Mouse (Mus musculus) embryonic fibroblast, embryonic 13.5 days (primary cell): ENCODE measurements around the gene Ulk1. TPM values are rescaled to one million over a fixed set of nuclear protein-coding genes. Genes with fewer than 3 reads are reported as not detected.

Experiments used
- H3K27ac ChIP-seq: 2 replicates; pipeline ENCODE4 v1.5.1; 2012; ENCODE audit warnings: low read length, control low read depth, inconsistent platforms; ENCODE audit not compliant: insufficient read depth
- H3K4me1 ChIP-seq: 2 replicates; pipeline ENCODE4 v1.6.1; 2011; ENCODE audit warnings: low read length; ENCODE audit not compliant: control insufficient read depth, insufficient read depth
- H3K4me3 ChIP-seq: 2 replicates; pipeline ENCODE4 v1.5.1; 2011; ENCODE audit warnings: mild to moderate bottlenecking, control low read depth, low read length; ENCODE audit not compliant: insufficient read depth
- CTCF ChIP-seq: IDR thresholded peaks from 2 replicates; pipeline ENCODE4 v1.5.1; 2011; ENCODE audit warnings: mild to moderate bottlenecking, control low read depth, low read length, moderate library complexity, borderline replicate concordance; ENCODE audit not compliant: insufficient read depth
- POLR2A ChIP-seq: IDR thresholded peaks from 2 replicates; pipeline ENCODE4 v1.6.1; 2011; ENCODE audit warnings: low read depth, mild to moderate bottlenecking, control low read depth, low read length, moderate library complexity
- polyA plus RNA-seq: library from polyadenylated mRNA; stranded (reverse); fragments of >200 nt; gene quantifications from 2 replicates; pipeline ENCODE4 v1.2.4, GENCODE M21; 2011; ENCODE audit warnings: low read depth; ENCODE audit not compliant: missing spikeins, insufficient read length

Gene Ulk1
- polyA plus RNA-seq, 1 experiment, result 22.3 TPM

DNA sequence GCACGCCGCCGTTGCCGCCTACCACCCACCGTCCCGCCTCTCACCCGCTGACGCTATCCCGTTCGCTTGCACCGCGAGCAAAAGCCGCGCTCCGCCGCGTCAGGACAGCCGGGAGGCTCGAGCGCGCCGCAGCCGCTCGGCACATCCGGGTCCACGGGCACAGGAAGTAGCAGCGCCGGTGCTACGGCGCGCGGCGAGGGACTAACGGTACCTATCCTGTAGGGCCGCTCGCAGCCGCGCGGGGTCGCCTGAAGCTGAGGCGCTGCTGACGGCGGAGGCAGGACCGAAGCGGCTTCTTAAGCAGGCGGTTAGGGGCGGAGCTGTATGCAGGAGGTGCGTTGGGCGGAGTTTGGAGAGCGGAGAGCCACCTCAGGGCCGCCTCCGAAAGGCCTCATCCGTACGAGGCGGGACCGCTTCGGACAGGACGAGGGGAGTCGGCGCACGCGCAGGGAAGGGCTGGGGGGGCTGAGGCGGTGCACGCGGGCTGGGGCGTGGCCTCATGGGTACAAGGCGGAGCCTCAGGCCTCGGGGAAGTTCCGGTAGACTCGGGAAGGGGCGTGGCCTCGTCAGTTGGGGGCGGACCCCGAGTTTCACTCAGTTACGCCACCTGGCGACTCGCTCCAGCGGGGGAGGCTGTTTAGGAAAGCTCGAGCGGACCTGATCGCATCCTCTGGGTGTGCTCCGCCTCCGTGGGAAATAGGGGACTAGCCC, 39.3 kb downstream of the Ulk1 start, which contains the start of gene Ep400:
Gene Ep400, minus strand, starts transcription at position 270 of the 711 bp plus-strand sequence.
- H3K4me3 ChIP-seq, result peak within 1 kb of the TSS; percentile 93
- H3K4me1 ChIP-seq, result peaks cover 3% of the 10 kb centered on the region; the same call in 1 of the 2 replicates
- peak within 1 kb of the TSS; percentile 79 for H3K27ac ChIP-seq
- TF ChIP-seq POLR2A (peak; percentile 92), CTCF (peak; percentile 66)

DNA sequence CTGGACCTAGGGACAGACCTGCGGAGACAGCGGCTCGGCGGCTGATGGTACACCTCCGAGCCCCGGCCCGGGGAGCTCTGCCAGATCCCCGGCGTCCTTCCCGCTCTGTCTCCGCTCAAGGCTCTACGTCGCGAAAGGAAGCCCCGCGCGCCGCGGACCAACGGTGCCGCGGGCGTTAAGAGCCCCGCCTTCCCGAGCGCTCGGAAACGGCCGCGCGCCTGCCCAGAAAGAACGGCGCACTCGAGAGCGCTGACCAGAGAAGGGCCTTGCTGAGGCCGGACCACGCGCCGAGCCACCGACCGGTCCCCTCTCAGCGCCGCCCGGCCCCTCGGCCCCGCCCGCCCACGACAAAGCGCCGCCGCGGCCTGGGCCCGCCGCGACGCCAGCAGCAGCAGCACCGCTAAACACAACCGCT, 39.9 kb downstream of the Ulk1 start:
- no peak for TF ChIP-seq CTCF
- no peak for TF ChIP-seq POLR2A

DNA sequence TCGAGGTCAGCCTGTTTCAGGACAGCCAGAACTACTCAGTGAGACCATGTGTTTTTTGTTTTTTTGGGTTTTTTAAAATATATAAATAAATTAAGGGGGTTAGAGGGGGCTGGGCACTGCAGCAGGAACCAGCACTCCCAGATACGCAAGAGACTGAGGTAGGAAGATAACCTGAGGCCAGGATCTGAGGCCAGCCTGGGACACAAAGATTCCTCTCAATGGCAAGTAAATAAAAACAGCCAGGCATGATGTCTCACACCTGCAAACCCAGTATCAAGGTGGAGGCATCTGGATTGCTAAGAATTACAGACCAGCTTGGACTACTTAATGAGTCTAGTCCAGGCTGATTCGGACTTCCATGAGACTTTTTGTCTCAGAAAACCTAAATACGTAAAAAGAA, 40.6 kb downstream of the Ulk1 start:
- no peak for TF ChIP-seq POLR2A
- no peak for TF ChIP-seq CTCF
- Histone ChIP-seq H3K4me1 (peaks cover 3% of the 10 kb centered on the region; the same call in 1 of the 2 replicates), H3K4me3 (peak overlapping the region; percentile 93), H3K27ac (0 out of 2 replicates have a peak overlapping the region, but pooled peaks have one; percentile 79)

More for the DNA sequence above, 39.9 kb downstream of the Ulk1 start:
- Histone ChIP-seq H3K4me1 (peaks cover 3% of the 10 kb centered on the region; the same call in 1 of the 2 replicates), H3K4me3 (peak overlapping the region; percentile 93), H3K27ac (peak overlapping the region; percentile 79)

DNA sequence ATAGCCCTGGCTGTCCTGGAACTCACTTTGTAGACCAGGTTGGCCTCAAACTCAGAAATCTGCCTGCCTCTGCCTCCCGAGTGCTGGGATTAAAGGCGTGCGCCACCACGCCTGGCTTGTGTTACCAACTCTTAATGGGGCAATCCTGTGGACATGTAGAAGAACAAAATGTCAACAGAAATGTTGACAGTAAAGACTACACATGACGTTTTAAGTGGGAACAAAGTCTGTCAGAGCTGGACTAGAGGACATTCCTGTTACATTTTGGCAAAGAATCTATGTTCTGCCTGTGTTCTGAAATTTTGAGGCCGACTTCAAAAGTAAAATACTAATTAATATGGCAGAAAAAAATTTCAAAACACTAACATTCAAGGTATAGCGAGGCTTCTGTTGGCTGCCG, 46.0 kb downstream of the Ulk1 start:
- TF ChIP-seq POLR2A (no peak), CTCF (no peak)
- H3K4me1 ChIP-seq, result peaks cover 3% of the 10 kb centered on the region; the same call in 1 of the 2 replicates
- no peak overlapping the region for H3K27ac ChIP-seq
- H3K4me3 ChIP-seq, result no peak overlapping the region

DNA sequence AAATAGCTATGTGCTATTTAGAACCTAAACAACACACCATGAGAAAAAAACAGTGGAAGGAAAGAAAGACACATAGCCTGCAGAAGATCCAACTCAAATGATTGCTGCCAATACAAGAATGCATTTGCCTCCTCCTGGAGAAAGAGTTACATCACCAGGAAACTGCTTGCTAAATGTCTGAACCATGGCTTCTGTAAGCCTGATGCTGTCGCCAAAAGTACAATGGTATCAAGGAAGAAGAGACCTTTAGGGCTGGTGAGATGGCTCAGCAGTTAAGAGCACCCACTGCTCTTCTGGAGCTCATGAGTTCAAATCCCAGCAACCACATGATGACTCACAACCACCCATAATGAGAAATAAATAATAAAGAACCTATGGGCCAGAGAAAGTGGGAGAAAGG, 64.9 kb downstream of the Ulk1 start:
- H3K27ac ChIP-seq, result no peak overlapping the region
- H3K4me3 ChIP-seq, result no peak overlapping the region
- no peak for TF ChIP-seq POLR2A
- no peak for TF ChIP-seq CTCF
- H3K4me1 ChIP-seq, result peaks cover under 1% of the 10 kb centered on the region

DNA sequence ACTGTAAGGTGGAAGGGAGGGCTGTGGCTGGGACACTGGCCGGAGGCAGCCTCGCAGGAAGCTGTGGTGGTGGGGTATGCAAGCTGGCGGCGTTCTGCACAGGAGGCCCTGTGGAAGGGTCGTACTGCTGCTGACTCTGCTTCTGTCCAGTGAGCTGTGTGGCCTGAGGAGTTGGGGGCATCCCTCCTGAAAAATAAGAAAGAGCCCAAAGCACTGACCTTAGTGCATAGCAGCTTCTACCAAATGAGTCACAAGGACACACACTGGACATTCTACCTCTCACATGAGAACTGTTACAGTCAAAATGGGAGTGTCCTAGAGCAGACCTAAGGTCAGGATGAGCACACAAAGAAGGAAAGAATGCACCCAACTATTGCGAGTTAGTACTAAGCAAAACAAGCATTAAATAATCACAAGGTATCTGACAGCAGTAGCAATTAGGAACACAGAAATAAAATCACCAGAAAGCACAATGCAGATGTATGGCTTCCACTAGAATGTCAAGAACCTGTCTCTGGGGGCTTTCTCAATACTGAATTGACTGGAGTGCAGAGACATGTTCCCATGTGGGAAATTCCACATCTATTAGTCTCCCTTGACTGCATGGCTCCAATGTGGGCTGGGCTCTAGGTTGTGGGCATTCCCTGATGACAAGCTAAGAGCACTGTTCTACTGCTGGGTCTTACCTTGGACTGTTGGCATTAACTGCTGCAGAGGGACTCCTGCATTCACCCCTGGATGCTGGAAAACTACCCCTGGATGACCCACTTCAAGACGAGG, 70.2 kb downstream of the Ulk1 start:
- no peak overlapping the region for H3K4me3 ChIP-seq
- H3K4me1 ChIP-seq, result peaks cover 8% of the 10 kb centered on the region
- no peak overlapping the region; the same call in 1 of the 2 replicates for H3K27ac ChIP-seq
- no peak for TF ChIP-seq CTCF
- TF ChIP-seq POLR2A, result no peak

DNA sequence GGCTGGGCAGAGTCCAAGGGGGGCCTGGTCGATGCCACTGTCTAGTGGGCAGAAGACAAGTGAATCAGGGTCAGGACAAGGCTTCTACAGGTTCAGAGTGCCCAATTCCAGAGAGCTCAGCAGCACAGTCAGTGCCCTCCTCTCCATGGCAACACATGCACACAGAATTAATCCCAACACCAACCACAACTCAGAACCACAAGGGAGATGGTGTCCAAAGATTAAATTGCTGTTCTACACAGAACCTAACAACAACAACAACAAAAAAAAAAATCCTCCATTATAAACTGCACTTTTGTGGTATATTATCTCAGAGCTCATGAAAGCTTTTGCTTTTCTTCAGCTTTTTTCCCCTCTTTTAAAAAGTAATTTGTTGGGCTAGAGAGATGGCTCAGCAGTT, 74.3 kb downstream of the Ulk1 start:
- H3K4me3 ChIP-seq, result no peak overlapping the region
- H3K4me1 ChIP-seq, result peaks cover 8% of the 10 kb centered on the region; the same call in 1 of the 2 replicates
- H3K27ac ChIP-seq, result no peak overlapping the region
- TF ChIP-seq CTCF (no peak), POLR2A (no peak)

Other genes starting within 250 kb of the Ulk1 start
- 23.3 and 30.7 TPM in 2 replicates for gene Noc4l, start 156.7 kb downstream of the Ulk1 start, polyA plus RNA-seq
- gene Ddx51, start 156.6 kb downstream of the Ulk1 start, polyA plus RNA-seq, result 21.0 and 33.5 TPM in 2 replicates
- 47.4 and 53.1 TPM in 2 replicates for gene Ep400, start 39.4 kb downstream of the Ulk1 start, polyA plus RNA-seq
- 20.4 and 21.7 TPM in 2 replicates for gene Pus1, start 29.4 kb downstream of the Ulk1 start, polyA plus RNA-seq
- 29.3 and 36.1 TPM in 2 replicates for gene Hscb, start 29.7 kb upstream of the Ulk1 start, polyA plus RNA-seq
- 16.3 and 23.9 TPM in 2 replicates for gene Chek2, start 29.9 kb upstream of the Ulk1 start, polyA plus RNA-seq
- gene Ttc28, start 69.7 kb upstream of the Ulk1 start, polyA plus RNA-seq, result 34.4 and 35.0 TPM in 2 replicates